Mouse (Mus musculus): ENCODE measurements around the gene Hormad2. TPM values are rescaled to one million over a fixed set of nuclear protein-coding genes. Genes with fewer than 3 reads are reported as not detected.

Hormad2 gene
- total RNA-seq, 2 experiments from 2014 or later = not detected

GRCm38 (mm10) chr11:4464616-4465015 is 23.7 kb upstream of the Hormad2 start:
- TF ChIP-seq CTCF (IDR thresholded peaks at IDR 0.05) = no peak

GRCm38 (mm10) chr11:4464186-4464585 is 23.3 kb upstream of the Hormad2 start:
- DNase-seq = no peak
- Histone ChIP-seq H3K4me3 (no peak overlapping the region), H3K27ac (no peak overlapping the region)
- intact Hi-C loops (cut with DNase I) = no loop called here
- TF ChIP-seq CTCF (IDR thresholded peaks at IDR 0.05) = no peak

More at GRCm38 (mm10) chr11:4464616-4465015, 23.7 kb upstream of the Hormad2 start:
- Histone ChIP-seq H3K27ac (no peak overlapping the region), H3K4me3 (no peak overlapping the region)
- DNase-seq = no peak
- intact Hi-C loops (cut with DNase I) = no loop called here

- Histone ChIP-seq H3K27ac (no peak overlapping the region), H3K4me3 (no peak overlapping the region)
- intact Hi-C loops (cut with DNase I) = no loop called here
- no peak for DNase-seq
- TF ChIP-seq CTCF (IDR thresholded peaks at IDR 0.05) = no peak
Measured at GRCm38 (mm10) chr11:4462868-4463267, 22.0 kb upstream of the Hormad2 start.

- DNase-seq = no peak
- intact Hi-C loops (cut with DNase I) = no loop called here
- no peak for TF ChIP-seq CTCF (IDR thresholded peaks at IDR 0.05)
- Histone ChIP-seq H3K27ac (no peak overlapping the region), H3K4me3 (no peak overlapping the region)
Measured at GRCm38 (mm10) chr11:4461154-4461553, 20.2 kb upstream of the Hormad2 start.

GRCm38 (mm10) chr11:4460615-4461014 is 19.7 kb upstream of the Hormad2 start:
- no peak for TF ChIP-seq CTCF (IDR thresholded peaks at IDR 0.05)
- intact Hi-C loops (cut with DNase I) = no loop called here

GRCm38 (mm10) chr11:4454895-4455535 is 14.1 kb upstream of the Hormad2 start:
- Histone ChIP-seq H3K4me3 (no peak overlapping the region), H3K27ac (no peak overlapping the region)
- intact Hi-C loops (cut with DNase I) = no loop called here
- DNase-seq = no peak
- no peak for TF ChIP-seq CTCF (IDR thresholded peaks at IDR 0.05)

More at GRCm38 (mm10) chr11:4460615-4461014, 19.7 kb upstream of the Hormad2 start:
- H3K27ac ChIP-seq = no peak overlapping the region
- no peak for DNase-seq
- H3K4me3 ChIP-seq = no peak overlapping the region

GRCm38 (mm10) chr11:4452467-4453184 is 11.7 kb upstream of the Hormad2 start:
- no peak overlapping the region for H3K27ac ChIP-seq
- no peak for DNase-seq
- intact Hi-C loops (cut with DNase I) = no loop called here
- H3K4me3 ChIP-seq = no peak overlapping the region
- TF ChIP-seq CTCF (IDR thresholded peaks at IDR 0.05) = no peak

- TF ChIP-seq CTCF (IDR thresholded peaks at IDR 0.05) = peak; percentile 70
- Histone ChIP-seq H3K4me3 (no peak overlapping the region), H3K27ac (no peak overlapping the region)
- intact Hi-C loops (cut with DNase I) = no loop called here
- peak; percentile 52 for DNase-seq
Measured at GRCm38 (mm10) chr11:4451116-4451515, 10.2 kb upstream of the Hormad2 start.

GRCm38 (mm10) chr11:4446195-4446868 is 5.4 kb upstream of the Hormad2 start:
- H3K27ac ChIP-seq = no peak overlapping the region
- intact Hi-C loops (cut with DNase I) = no loop called here
- TF ChIP-seq CTCF (IDR thresholded peaks at IDR 0.05) = no peak
- DNase-seq = no peak
- no peak overlapping the region for H3K4me3 ChIP-seq

GRCm38 (mm10) chr11:4442280-4442679 is 1.4 kb upstream of the Hormad2 start:
- no peak for TF ChIP-seq CTCF (IDR thresholded peaks at IDR 0.05)
- Histone ChIP-seq H3K4me3 (no peak overlapping the region), H3K27ac (no peak overlapping the region)
- intact Hi-C loops (cut with DNase I) = no loop called here
- DNase-seq = no peak

- no peak for TF ChIP-seq CTCF (IDR thresholded peaks at IDR 0.05)
- intact Hi-C loops (cut with DNase I) = loop anchor here (5.0 kb wide), 4 partner anchors 334 to 429 kb away; no protein-coding TSS in a partner anchor
- no peak overlapping the region for H3K27ac ChIP-seq
- DNase-seq = no peak
- H3K4me3 ChIP-seq = no peak overlapping the region
Measured at GRCm38 (mm10) chr11:4438211-4438610, 2.7 kb downstream of the Hormad2 start.

GRCm38 (mm10) chr11:4437318-4437717 is 3.6 kb downstream of the Hormad2 start:
- no peak for TF ChIP-seq CTCF (IDR thresholded peaks at IDR 0.05)

GRCm38 (mm10) chr11:4436631-4437030 is 4.3 kb downstream of the Hormad2 start:
- no peak overlapping the region for H3K4me3 ChIP-seq
- H3K27ac ChIP-seq = no peak overlapping the region
- peak; percentile 68 for TF ChIP-seq CTCF (IDR thresholded peaks at IDR 0.05)
- intact Hi-C loops (cut with DNase I) = loop anchor here (5.0 kb wide), 4 partner anchors 336 to 431 kb away; no protein-coding TSS in a partner anchor
- no peak for DNase-seq

More at GRCm38 (mm10) chr11:4437318-4437717, 3.6 kb downstream of the Hormad2 start:
- DNase-seq = no peak
- Histone ChIP-seq H3K4me3 (no peak overlapping the region), H3K27ac (no peak overlapping the region)
- intact Hi-C loops (cut with DNase I) = loop anchor here (5.0 kb wide), 4 partner anchors 335 to 430 kb away; no protein-coding TSS in a partner anchor

Measured in gastrocnemius, adult 2 months (tissue).